Mouse (Mus musculus): ENCODE measurements around the gene Atp1a4.

Gene Atp1a4

DNA sequence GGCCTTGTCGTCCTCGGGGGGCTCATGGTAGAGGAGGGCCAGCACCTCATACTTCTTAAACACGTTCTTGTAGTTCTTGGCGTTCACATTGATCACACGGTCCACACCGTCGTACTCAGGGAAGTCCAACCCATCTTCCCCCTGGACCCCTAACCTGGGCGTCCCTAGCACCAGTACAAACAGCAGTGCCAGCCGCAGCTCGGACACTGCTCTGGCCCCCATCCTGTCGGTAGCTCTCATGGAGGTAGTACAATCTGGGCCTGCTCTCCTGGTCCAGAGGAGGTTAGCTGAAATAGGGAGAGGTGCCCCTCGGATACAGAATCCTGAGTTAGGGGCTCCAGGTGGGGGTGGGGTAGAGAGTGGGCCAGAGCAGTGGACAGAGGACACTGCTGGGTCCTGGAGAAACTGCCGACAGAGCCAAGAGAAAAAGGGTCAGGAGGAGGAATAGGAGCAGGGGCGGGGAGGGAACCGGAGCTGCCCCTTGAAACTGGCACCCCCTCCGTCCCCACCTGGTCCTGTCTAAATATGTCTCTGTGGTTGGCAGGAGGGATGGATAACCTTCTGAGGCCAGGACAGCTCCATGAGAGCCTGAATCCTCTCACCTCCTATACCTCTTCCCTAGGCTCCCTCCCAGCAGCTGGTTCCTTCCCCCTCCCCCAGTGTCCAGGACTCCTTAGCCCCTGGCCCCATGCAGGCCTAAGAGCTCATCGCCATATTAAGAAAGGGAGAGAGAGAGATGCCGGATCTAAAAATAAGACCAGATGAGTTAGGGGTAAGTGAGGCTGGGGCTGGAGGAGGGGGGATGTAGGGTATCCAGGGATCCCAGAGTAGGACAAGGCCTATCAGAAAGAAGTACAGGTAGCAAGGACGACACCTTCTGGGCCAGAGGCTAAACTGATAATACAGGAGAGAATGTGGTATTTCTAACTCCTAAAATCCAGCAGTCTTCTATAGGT is 38.5 kb downstream of the Atp1a4 start, which contains the start of gene Casq1:
TSS of gene Casq1 (minus strand) at position 418 of the 956 bp plus-strand sequence.
- DNase-seq (ENCODE audit: low spot score in 2 of 2): no peak

DNA sequence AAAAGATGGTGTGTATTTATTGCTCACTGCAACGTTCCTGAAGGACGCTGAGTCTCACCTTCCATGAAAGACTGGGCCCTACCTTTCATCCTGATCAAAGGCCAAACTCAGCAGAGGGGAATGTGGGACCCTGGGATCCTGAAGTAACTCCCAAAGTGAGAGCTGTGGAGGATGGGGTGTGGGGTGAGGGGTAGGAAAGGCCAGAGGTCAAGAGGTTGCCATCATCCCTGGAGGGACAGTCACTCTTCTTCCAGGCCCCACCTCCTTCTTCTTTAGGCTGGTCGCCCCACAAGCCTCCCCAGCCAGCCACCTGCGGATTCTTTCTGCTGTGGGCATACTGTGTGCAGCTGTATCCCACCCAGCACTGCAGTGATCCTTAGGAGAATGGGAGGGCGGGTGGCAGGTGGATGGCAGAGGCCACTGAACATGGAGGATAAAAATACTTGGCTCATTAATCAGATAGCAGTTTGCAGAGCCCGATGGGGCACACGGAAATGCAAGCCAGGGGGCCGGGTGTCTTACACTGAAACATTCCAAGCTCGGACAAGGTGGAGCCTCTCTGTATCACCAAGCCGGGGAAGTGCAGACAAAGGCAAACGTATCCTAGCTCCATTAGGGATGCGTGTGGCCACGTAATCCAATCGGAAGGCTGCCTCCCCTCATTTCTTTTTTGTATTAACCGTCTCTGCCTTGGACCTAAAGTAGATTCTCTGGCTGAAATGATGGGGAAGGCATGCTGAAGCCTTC is 39.9 kb downstream of the Atp1a4 start:
- DNase-seq (ENCODE audit: low spot score in 2 of 2): no peak

DNA sequence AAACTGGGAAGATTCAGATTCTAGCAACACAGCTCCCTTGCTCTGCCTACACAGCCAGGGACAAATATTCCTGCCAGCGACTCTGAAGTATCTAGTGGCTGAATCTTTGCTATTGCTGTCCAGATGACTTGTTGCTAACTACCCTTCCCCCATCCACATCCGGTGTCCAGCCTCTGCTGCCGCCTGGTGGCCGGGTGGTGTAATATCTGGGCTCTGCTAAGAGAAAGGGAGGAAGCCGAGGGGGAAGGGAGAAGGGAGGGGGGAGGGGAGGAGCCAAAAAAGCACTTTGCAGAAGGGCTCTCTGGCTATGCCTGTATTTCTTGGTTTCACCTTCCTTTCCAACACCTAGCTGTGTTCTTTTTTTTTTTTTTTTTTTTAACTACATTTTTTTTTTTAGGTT is 41.1 kb downstream of the Atp1a4 start:
- peak; percentile 92 to 95 for DNase-seq (ENCODE audit: low spot score in 2 of 2)

DNA sequence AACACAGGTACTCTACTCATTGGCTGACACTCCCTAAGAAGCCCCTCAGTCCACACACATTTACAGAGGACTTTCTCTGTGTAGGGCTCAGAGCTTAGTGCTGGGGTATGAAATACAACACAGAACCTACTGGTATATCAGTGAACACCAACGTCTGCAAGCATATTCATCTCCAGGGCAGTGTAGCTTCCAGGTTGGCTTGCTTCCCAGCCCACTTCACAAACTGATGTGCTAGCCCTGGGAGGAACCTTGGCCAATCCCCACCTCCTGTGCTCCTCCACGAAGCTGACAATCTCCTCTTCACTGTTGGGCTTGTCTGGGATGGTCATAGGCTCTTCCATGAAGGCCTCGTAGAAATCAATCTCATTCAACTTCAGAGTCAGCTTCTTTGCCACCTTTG is 43.5 kb downstream of the Atp1a4 start:
- no peak for DNase-seq (ENCODE audit: low spot score in 2 of 2)

DNA sequence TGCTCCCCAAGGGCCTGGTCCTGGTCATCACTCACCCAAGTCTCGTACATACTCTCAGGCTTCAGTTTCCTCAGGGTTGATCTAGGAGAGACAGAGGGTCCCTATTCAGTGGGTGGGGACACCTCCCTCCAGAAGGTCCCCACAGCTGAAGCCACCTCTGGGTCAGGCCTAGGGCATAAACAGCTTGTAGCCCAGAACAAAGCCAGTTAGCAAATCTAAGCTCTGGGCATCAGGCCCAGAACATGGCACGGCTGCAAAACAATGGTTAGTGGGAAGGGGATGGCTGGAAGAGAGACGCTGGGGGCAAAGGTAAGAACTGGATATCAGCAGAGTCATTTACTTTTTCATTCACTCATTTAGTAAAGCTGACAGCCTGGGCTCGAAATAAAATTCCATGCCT is 44.4 kb downstream of the Atp1a4 start:
- no peak for DNase-seq (ENCODE audit: low spot score in 2 of 2)

DNA sequence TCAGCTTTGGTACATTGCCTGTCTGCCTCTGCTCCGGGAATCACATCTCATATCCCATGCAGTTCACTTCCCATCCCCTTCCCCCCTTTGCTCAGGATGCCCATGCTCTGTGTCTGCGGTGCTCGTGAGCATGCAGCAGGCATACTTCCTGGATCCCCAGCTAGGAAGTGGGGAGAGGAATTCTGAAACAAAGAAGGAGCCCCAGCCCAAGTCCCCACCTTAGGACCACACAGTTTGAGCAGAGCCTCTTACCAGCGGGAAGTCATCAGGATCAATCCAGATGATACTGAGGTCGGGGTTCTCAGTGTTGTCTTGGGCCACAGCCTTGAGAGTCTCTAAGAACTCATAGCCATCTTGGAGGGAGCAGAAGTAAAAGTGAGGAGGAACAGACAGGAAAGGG is 45.4 kb downstream of the Atp1a4 start:
- DNase-seq (ENCODE audit: low spot score in 2 of 2): no peak

DNA sequence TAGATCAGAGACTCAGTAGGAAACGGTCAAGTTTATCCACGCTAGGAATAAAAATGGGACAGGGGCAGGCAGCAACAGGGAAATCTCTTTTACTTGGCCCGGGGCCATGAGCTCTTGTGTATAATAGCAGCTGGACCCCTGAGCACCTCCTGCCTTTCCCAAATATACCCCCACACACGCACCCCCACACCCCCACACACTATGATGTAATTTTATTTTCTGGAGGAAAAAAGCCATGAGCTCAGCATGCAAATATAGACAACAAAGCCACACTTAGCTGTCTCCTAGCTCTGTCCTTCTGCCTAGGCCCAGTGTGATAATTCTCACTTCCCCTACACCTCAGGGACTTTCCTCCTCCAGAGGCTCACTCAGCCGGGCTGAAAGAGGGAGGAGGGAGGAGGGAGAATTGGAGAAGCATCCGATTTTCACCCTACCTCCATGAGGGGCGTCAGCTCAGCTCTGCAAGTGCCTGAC is 51.1 kb downstream of the Atp1a4 start:
- DNase-seq (ENCODE audit: low spot score in 2 of 2): no peak

DNA sequence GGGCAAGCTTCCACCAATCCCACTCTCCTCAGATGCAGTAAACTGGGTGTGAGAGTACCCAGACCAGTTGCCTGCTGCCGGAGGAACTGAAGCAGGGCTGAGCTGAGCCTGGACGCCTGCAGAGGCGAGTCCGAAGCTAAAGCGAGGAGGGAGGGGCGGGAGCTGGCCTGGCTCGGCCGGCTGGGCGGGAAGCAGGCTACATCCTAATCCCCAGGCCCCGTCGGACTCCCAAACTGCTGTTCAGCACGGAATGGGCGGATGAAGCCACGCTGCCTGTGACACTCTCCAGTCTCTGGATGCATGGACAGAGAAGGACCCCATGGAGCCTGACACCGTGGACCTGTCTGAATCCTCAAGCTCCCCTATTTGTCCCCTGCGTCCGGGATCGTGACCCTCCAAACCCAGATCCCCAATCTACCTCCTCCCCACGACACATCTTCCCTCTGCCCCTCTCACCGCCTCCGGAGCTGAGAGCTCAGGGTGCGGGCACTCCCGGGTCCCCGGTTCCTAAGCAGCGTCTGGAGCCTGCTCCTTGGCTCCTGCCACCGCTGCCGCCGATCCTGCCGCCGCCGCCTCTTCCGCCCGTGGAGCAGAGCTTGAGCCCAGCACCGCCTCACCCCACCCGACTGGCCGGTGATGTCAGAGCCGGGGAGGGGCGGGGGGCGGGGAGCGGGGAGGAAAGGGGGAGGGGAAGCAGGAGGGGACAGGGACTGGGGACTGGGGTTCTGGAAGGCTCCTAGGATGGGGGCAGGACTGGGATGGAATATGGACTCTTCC is 51.9 kb downstream of the Atp1a4 start, which contains the start of gene Pea15a:
TSS of gene Pea15a (minus strand) at position 664 of the 777 bp plus-strand sequence.
- DNase-seq (ENCODE audit: low spot score in 2 of 2): peak; percentile 79 to 81

DNA sequence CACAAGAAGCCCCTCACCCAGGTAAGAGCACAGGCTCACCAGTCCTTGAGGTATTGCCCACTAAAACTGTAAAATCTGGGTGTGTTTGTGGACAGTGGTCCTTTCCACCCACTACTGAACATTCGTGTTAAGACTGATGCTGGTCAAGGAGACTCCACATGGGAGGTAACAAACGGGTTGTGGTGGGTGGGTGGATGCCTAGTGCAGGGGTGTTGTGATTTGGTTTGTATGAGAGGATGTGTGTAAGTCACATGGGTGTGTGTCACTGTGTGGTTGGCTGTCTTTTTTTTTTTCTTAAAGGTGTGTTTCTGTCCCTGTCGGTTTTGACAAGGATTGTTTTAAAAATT is 52.5 kb downstream of the Atp1a4 start:
- DNase-seq (ENCODE audit: low spot score in 2 of 2): no peak

DNA sequence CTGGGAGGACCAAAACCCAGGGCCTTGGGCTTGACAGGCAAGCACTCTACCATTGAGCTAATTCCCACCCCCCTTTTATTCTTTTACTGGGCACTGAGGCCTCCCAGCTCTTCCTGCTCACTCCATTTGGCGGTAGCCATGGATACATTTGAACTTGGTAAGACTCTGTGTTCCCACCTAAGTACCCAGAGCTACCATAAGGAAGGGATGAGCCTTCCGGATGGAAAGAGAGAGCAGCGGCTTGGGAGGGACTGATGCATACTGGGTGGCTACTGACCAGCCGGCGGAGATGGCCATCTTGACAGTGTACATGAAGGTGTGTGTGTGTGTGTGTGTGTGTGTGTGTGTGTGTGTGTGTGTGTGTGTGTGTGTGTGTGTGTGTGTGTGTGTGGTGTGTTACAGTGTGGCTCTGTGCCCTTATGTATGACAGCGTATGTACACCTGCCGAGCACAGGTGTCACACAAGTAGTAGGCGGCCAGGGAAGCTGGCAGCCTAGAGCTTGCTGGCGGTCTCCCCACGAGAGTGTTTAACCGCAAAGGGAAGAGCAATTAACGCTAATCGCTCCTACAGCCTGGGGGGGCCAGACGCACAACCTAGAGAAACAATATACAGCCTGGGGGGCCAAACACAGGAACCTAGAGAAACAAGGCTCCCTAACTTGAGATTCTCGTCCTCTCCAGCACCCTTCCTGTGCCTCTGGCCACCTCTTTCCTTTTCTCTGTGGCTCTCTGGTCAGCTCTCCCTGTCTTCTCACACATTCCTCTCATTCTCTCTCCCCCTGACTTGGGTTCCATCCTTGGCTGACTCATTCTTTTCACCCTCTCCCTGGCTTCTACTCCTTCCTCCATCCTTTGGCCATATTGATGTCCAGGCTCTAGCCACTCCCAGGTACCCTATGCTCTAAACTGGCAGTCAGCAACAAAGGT is 53.1 kb downstream of the Atp1a4 start:
- DNase-seq (ENCODE audit: low spot score in 2 of 2): no peak

DNA sequence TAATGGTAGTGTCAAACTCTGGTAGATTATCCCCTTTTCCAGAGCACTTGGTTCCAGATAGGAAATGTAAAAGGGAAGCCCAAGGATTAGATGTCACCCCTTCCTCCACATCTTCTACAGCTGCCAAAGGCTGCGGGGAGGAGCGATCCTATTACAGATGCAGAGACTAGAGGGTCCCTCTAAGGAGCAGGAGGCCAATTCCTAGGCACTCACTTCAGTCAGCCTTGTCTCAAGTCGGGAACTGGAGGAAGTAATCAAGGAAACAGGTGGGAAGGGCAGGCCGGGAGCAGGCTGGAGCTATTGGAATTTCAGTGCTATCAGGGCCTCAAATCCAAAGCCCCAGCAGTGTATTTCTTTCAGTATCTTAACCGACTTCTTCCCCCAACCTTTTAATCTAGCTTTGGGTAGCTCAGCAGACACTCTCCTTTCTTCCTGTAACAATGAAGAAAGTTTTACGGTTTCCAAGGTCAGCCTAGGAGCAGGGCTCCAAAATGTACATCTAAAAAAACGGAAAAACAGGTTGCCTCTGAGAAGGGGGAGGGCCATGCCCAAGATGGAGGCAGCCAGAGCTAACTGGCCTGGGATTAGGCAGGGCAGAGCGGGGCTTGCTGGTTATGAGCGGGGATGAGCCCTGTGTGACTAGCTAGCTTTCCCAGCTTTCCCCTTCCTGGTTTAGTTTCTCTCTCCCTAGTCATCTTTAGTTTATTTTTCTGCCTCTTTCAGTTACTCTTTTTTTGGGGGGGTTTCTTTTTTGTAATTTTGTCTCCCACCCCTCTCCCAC is 54.0 kb downstream of the Atp1a4 start:
- no peak for DNase-seq (ENCODE audit: low spot score in 2 of 2)

DNA sequence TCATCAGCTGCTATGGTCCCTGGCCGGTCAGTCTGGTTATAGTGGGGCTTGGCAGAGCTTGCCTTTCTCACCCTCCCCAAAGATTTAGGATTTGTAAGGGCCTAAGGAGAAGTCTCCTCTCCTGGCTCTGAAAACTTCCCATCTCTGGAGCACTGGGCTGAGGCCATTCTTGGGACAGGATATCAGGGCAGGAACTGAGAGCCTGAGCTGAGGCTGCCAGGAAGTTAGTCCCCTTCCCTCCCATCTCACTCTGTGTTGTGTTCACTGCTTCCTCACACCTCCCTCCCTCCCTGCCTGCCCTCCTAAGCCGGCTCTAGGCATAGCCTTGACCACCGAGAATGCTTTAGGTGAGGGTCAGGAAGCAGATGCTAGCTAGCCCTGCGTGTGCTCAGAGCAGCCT is 54.6 kb downstream of the Atp1a4 start:
- DNase-seq (ENCODE audit: low spot score in 2 of 2): no peak

DNA sequence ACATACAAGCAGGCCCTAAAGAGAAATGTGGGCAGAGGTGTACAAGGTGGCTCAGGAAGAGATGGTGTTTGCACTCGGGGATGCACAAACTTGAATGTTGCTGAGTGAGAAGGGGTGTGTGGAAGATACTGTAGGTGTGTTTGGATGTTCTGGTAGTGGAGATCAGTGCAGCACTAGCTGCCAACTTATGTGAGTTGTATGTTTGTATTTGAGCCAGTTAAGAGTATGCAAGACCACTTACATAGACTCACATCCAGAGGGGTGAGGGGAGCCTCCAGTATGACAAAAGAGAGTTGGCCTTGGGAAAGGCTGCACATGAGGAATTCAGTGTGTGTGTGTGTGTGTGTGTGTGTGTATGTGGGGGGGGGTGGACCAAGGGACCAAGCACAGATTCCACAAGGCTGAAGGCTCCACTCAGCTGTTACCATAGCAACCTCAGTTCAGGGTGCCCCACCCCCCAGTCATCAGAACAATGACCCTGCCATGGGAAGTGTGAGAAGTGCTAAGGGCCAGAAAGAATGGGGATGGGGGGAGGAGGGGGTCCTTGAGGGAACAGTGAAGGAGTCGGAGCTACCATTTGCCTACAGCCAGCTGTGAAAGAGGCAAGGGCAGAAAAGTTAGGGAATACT is 55.2 kb downstream of the Atp1a4 start:
- no peak for DNase-seq (ENCODE audit: low spot score in 2 of 2)

DNA sequence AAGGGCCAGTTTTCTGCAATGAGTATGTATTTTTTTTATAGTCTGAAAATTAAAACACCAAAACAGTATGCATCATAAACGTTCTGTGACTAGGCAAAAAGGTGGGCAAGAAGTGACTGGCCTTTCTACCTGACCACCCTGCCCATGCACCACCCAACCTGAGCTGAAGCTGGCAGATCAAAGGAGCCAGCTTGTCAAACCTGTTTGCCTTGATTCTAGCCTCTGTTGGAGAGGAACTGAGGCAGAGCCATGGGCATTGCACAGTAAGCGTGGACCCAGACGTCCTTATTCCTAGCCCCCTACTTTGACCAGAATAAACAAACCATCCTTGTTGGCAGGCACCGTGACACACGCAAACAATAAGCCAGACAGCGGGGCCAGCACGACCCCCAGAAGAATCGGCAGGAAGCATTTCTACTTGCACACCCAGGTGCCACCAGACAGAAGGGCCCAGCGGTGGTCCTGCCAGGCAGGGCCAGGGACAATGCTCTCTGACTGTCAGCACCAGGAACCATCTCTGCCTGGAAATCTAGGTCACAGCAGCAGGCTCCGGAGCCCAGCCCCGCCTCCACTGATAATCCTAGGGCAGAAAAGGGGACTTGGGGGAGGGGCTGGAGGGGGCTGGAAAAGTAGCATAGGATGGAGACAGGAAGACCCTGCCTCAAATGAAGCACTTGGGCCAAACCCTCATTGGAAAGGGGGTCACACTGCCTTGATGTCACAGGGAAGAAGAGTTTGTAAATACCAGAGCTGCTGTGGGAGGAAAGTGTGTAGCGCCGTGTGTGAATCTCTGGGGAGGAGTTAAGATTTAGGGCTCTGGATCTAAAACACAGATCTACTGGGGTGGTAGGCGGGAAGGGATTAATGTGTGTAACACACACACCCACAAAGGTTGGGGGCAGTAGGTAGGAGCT is 56.0 kb downstream of the Atp1a4 start:
- no peak for DNase-seq (ENCODE audit: low spot score in 2 of 2)

DNA sequence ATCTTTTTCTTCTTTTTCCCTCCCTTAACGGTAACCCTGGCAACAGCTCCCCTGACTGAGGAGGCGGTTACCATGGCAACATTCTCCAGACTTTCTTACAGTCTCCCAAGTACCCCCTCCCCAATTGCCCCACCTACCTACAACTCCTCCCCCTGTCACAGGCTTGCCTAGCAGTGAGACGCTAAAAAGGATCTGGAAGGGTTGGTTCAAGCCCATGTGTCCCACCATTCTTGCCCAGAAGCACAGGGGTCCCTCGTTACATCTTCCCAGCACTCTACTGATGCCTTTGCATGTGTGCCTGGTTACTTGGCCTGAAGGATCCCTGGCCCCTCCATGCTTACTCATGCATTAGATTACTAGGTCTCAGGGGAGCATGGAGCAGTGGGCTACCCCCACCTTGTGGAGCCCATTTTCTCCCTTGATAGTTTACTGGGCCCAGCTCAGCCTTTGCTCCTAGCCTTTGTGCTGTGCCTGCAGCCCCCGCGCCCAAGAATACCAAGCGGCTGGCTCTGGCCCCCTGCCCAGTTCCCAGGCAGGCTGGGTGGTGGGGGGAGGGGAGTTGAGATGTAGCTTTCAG is 57.3 kb downstream of the Atp1a4 start:
- DNase-seq (ENCODE audit: low spot score in 2 of 2): no peak

DNA sequence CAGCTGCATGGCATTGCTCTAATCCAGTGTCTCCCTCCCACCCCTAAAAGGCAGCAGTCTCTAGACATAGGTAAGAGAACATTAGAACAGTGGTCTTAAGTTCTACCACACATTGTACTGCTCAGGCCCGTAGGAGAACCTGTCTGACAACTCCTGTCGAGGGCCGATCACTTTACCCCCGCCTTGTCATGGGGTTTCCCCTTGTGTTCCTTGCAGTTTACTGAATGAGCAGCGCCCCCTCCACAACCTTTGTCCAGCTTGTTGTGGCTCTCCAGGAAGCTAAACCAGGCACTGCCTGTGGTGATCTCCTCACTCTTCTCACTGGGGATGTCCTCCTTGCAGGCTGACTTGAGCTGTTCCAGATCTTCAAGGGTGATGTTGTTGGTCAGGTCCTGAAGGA is 58.1 kb downstream of the Atp1a4 start:
- DNase-seq (ENCODE audit: low spot score in 2 of 2): peak in 1 of 2 experiments; percentile 19

DNA sequence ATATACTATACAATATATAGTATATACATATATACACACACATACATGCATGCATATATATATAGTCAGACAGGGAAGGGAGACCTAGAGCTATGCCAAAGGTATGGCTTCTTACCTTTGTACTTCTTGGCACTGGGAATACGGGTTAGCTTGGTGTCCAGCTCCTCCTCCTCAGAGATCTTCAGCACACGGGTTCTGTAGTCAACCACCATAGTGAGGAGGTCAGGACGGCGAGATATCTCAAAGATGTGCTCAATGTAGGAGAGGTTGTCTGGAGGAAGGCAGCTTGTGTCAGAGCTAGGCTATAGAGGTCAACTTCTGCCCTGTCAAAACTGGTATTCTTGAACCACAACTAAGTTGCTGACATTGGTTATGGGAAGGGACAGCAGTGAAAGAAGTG is 59.2 kb downstream of the Atp1a4 start:
- peak in 1 of 2 experiments; percentile 12 for DNase-seq (ENCODE audit: low spot score in 2 of 2)

DNA sequence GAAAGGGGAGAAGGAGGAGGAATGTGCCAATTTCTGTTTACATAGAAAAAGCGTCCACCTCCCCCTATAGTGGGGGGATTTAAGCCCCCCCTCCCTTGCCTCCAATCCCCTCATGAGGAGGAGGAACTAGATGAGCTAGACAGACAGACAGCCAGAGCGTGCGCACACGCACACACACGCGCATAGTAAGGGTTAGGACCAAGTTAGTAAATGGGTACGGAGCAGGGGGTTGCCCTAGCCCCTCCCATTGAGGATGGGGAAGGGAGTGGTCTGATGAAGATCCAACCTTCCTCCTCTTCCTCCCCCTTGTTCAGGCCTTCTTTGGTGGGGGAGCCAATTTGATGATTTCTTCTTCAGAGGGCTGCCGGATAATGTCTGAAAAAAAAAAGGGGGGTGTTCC is 59.9 kb downstream of the Atp1a4 start:
- DNase-seq (ENCODE audit: low spot score in 2 of 2): peak in 1 of 2 experiments; percentile 14
